Mouse (Mus musculus): ENCODE measurements around the gene Espn. TPM values are rescaled to one million over a fixed set of nuclear protein-coding genes. Genes with fewer than 3 reads are reported as not detected.
A peak's percentile ranks its signal among the peaks of the same experiment; 100 is the strongest.

The Espn gene
- polyA plus RNA-seq, 1 experiment from 2014 or later: 4.0 TPM

DNA sequence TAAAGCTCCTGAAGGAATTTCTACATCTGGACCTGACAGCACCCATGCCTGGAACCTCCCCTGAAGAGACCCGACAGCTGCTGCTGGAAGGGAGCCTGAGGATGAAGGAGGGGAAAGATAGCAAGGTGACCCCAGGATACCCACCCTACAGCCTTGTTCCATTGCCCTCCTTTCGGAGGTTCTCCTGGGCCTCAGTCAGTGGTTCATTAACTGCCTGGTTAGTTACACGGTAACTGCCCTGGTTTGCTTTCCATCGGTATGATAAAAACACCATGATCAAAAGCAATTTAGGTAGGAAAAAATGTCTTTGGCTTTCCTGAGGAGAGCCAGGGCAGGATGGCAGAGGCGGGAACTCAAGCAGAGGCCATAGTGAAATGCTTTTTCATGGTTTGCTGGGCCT, 43.5 kb downstream of the Espn start:
- peak overlapping the region; percentile 59 for H3K4me3 ChIP-seq
- DNase-seq (ENCODE audit: low spot score): no peak
- H3K36me3 ChIP-seq: peaks cover 82% of the 10 kb centered on the region
- H3K27me3 ChIP-seq (ENCODE audit: insufficient read depth, poor library complexity, severe bottlenecking): peaks cover 58% of the 10 kb centered on the region
- H3K4me1 ChIP-seq: peaks cover 24% of the 10 kb centered on the region
- H3K9me3 ChIP-seq: no peaks in the 10 kb centered on the region
- 82% methylated on average over 5 of the region's 5 CpGs for WGBS
- no peak overlapping the region for H3K27ac ChIP-seq

DNA sequence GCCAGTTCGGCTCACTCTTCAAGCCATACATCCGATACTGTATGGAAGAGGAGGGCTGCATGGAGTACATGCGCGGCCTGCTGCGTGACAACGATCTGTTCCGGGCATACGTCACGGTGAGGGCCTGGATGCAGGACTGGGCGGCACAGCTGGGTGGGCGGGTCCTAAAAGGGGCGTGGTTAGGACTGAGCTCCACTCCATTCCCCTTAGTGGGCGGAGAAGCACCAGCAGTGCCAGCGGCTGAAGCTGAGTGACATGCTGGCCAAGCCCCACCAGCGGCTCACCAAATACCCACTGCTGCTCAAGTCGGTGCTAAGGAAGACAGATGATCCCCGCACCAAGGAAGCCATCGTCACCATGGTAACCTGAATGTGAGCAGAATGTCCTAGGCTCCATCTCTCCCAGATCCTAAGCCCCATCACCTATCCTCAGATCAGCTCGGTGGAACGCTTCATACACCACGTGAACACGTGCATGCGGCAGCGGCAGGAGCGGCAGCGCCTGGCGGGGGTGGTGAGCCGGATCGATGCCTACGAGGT, 44.1 kb downstream of the Espn start:
- Histone ChIP-seq H3K9me3 (no peaks in the 10 kb centered on the region), H3K27me3 (ENCODE audit: insufficient read depth, poor library complexity, severe bottlenecking) (peaks cover 55% of the 10 kb centered on the region), H3K4me1 (peaks cover 24% of the 10 kb centered on the region), H3K4me3 (peak overlapping the region; percentile 59), H3K36me3 (peaks cover 82% of the 10 kb centered on the region), H3K27ac (peak overlapping the region; percentile 72)
- WGBS: 14% methylated on average over 30 of the region's 30 CpGs
- peak; percentile 97 for DNase-seq (ENCODE audit: low spot score)

DNA sequence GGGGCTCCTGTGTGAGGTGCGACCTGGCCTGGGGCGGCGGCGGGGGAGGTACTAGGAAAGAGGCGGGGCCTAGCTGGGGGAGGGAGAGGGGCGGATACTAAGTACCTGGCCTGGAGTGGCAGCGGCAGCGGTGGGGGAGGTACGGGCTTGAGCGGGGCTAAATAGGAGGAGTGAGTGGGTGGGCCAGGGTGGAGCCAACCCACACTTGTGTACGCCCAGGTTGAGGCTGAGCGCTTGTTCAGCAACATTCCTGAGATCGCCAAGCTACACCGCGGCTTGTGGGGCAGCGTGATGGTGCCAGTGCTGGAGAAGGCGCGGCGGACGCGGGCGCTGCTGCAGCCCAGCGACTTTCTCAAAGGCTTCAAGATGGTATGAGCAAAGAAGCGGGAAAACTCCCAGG, 44.7 kb downstream of the Espn start:
- Histone ChIP-seq H3K4me1 (peaks cover 27% of the 10 kb centered on the region), H3K27me3 (ENCODE audit: insufficient read depth, poor library complexity, severe bottlenecking) (peaks cover 51% of the 10 kb centered on the region), H3K9me3 (no peaks in the 10 kb centered on the region), H3K27ac (peak overlapping the region; percentile 72), H3K36me3 (peaks cover 85% of the 10 kb centered on the region), H3K4me3 (peak overlapping the region; percentile 59)
- DNase-seq (ENCODE audit: low spot score): peak; percentile 91
- 9% methylated on average over 24 of the region's 24 CpGs for WGBS

DNA sequence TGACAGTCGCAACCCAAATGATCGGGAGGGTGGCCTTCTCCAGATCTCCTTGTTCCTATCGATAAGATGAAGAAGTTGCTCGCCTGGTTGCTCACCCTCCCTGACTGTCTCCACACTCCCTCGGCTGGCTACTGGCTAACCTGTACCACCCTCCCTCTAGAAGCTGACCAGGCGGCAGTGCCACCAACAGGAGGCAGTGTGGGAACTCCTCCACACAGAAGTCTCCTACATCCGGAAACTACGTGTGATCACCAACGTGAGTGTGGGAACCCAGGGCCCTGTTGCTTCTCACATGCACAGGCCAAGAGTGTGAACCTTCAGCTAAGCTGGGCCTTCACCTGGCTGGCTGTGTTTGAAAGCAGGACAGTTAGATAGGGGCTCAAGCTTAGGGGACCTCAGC, 45.4 kb downstream of the Espn start:
- 49% methylated on average over 9 of the region's 9 CpGs for WGBS
- Histone ChIP-seq H3K9me3 (no peaks in the 10 kb centered on the region), H3K36me3 (peaks cover 85% of the 10 kb centered on the region), H3K27me3 (ENCODE audit: insufficient read depth, poor library complexity, severe bottlenecking) (peaks cover 45% of the 10 kb centered on the region), H3K27ac (no peak overlapping the region), H3K4me1 (peaks cover 31% of the 10 kb centered on the region), H3K4me3 (peak overlapping the region; percentile 59; the same call in 1 of the 2 replicates)
- no peak for DNase-seq (ENCODE audit: low spot score)

DNA sequence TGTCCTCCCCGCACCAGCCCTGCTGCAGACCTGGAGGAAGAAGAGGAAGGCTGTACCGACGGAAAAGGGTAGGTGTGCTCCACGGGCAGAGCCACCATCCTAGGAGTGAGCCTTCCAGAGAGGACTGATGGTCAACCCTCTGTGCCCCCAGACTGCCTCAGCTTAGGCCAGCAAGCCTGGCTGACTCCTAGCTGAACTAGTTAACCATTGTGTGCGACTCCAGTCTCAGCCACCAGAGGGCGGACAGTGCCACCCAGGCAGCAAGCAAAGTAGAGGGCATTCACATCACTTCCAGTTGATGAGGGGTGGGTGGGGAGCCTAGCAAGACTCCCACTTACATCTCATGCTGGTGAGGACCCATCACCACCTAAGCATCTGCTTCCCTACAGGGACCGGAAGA, 49.1 kb downstream of the Espn start:
- H3K4me1 ChIP-seq: peaks cover 60% of the 10 kb centered on the region
- WGBS: 42% methylated on average over 7 of the region's 7 CpGs
- peaks cover 30% of the 10 kb centered on the region for H3K27me3 ChIP-seq (ENCODE audit: insufficient read depth, poor library complexity, severe bottlenecking)
- no peak overlapping the region for H3K4me3 ChIP-seq
- DNase-seq (ENCODE audit: low spot score): no peak
- H3K36me3 ChIP-seq: peaks cover 52% of the 10 kb centered on the region
- no peaks in the 10 kb centered on the region for H3K9me3 ChIP-seq
- no peak overlapping the region for H3K27ac ChIP-seq

DNA sequence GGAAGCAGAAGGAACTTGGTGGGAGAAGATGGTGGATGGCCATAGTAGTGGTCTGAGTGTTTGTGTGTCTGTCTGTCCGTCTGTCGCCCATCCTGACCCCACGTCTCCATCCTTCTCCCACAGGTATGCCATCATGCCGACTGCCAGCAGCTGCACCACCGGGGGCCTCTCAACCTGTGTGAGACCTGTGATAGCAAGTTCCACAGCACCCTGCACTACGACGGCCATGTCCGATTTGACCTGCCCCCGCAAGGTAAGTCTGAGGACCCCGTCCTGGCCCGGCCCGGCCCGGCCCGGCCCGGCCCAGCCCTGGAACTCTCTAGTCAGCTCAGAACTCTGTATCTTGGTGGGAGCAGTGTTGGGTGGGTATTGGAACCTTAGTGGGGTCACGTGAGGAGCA, 50.2 kb downstream of the Espn start:
- no peak for DNase-seq (ENCODE audit: low spot score)

DNA sequence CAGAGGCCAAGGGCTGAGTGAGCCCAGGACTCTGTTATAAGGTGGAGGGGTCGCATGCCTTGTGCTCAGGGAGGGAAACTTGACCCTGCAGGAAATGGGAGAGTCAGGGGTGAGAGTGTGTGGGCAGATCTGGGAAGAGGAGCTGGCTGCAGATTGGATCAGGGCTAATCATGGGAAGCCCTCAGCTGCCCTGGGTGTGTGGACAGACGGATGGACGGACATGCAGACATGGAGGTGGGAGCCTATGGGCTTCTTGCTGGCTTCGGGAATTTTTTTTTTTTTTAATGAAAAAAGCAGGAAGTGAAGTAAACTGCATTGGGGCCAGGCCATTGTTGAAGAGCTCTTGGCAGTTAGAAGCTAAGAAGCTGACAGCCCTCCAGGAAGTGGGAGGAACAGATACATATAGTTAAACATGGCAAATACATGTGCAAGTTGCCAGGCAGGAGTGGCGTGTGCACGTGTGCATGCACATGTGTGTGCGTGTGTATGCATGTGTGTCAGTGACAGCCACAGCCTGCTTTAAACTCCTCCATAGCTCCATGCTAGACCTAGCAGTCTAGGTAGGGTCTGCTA, 51.0 kb downstream of the Espn start:
- H3K36me3 ChIP-seq: peaks cover 38% of the 10 kb centered on the region
- H3K4me3 ChIP-seq: no peak overlapping the region
- peak overlapping the region; percentile 9; the same call in 1 of the 2 replicates for H3K27ac ChIP-seq
- peaks cover 29% of the 10 kb centered on the region for H3K27me3 ChIP-seq (ENCODE audit: insufficient read depth, poor library complexity, severe bottlenecking)
- no peak for DNase-seq (ENCODE audit: low spot score)
- H3K9me3 ChIP-seq: no peaks in the 10 kb centered on the region
- WGBS: 57% methylated on average over 7 of the region's 7 CpGs
- H3K4me1 ChIP-seq: peaks cover 65% of the 10 kb centered on the region

More for the DNA sequence above, 50.2 kb downstream of the Espn start:
- no peak overlapping the region for H3K27ac ChIP-seq
- peaks cover 60% of the 10 kb centered on the region for H3K4me1 ChIP-seq
- 89% methylated on average over 16 of the region's 16 CpGs for WGBS
- no peak overlapping the region for H3K4me3 ChIP-seq
- H3K9me3 ChIP-seq: no peaks in the 10 kb centered on the region
- H3K36me3 ChIP-seq: peaks cover 44% of the 10 kb centered on the region
- H3K27me3 ChIP-seq (ENCODE audit: insufficient read depth, poor library complexity, severe bottlenecking): peaks cover 26% of the 10 kb centered on the region

DNA sequence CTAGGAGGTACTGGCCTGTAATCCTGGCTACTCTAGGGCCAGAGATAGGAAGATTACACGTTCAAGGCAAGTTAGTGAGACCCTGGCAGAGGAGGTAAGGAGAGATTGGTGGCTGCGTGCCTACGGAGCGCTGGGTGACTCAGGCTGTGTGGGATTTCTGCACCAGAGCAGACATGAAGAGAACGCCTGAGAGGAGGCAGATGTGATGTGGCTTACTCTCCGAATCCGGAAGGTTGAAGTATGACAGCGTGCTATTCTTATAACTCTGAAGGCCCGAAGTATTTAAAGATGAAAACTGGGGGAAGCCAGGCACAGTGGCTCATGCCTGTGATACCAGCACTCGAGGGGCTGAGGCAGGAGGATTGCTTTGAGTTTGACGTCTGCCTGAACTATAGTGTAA, 51.6 kb downstream of the Espn start:
- peaks cover 32% of the 10 kb centered on the region for H3K36me3 ChIP-seq
- H3K27ac ChIP-seq: peak overlapping the region; percentile 16; the same call in 1 of the 2 replicates
- no peaks in the 10 kb centered on the region for H3K9me3 ChIP-seq
- no peak for DNase-seq (ENCODE audit: low spot score)
- H3K4me1 ChIP-seq: peaks cover 66% of the 10 kb centered on the region
- H3K4me3 ChIP-seq: no peak overlapping the region
- H3K27me3 ChIP-seq (ENCODE audit: insufficient read depth, poor library complexity, severe bottlenecking): peaks cover 27% of the 10 kb centered on the region
- WGBS: 67% methylated on average over 11 of the region's 11 CpGs

DNA sequence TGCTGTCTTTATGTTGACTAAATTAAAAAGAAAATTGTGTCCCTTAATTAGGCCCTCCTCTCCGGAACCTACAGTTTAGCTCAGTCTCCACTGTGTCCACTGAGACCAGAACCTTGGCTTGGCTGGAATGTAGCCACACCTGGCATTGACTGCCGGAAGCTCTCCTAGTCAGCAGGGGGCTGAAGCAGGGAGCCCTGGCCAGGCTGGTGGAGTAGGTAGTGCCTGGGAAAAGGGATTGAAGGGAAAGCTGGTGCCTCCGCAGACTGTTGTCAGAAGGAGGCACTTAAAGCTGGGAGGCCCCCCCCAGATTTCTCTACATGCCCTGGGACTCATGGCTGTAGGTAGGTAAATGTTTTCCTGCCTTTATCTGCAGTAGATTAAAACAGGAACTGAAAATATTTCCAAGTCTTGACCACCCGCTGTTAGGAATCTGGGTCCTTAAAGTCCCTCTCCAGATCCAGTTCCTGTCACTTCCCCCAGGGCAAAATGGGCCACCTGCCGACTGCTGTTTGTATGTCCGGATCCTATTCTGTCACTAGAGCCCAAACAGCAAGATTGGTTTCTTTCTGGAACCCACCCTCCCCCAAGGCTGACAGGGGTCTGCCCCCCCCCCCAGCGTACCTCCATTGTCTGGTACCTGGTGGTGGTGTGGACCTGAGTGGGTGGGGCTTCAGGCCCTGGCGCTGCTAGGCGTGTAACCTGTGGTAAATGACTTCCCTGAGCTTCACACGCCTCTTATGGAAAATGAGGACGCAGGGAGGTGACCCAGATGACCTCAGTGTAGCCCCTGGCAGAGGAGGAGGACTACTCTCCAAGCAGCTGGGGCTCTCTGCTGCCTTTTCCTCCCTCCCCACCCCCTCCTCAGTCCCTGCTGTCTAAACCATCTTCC, 54.0 kb downstream of the Espn start:
- Histone ChIP-seq H3K9me3 (no peaks in the 10 kb centered on the region), H3K4me1 (peaks cover 67% of the 10 kb centered on the region), H3K27ac (peak overlapping the region; percentile 29; the same call in 1 of the 2 replicates), H3K27me3 (ENCODE audit: insufficient read depth, poor library complexity, severe bottlenecking) (0 out of 2 replicates have a peak, but pooled peaks cover 12% of the 10 kb centered on the region), H3K36me3 (peaks cover 13% of the 10 kb centered on the region), H3K4me3 (peak overlapping the region; percentile 47)
- 27% methylated on average over 11 of the region's 11 CpGs for WGBS
- no peak for DNase-seq (ENCODE audit: low spot score)

DNA sequence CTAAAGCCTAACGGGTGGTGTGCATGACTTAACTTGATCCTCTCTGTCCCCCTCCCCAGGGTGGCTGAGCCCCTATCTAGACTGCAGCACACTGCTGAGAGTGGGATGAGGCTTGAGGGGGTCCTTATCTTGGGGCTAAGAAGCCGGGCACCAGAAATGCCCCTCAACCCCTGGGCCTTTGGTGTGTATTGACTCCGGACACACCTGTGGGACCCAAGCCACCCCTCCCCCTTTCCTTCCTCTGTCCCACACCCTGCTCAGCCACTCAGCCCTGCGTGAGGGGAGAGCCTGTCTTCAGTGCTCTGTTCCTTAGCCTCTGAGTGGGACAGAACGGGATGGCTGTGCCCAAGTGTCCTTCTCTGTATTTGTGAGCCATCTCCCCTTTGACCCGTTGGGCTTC, 55.2 kb downstream of the Espn start:
- 31% methylated on average over 6 of the region's 6 CpGs for WGBS
- Histone ChIP-seq H3K27ac (peak overlapping the region; percentile 79), H3K36me3 (peaks cover 2% of the 10 kb centered on the region), H3K4me3 (peak overlapping the region; percentile 47), H3K9me3 (no peaks in the 10 kb centered on the region), H3K4me1 (peaks cover 73% of the 10 kb centered on the region), H3K27me3 (ENCODE audit: insufficient read depth, poor library complexity, severe bottlenecking) (0 out of 2 replicates have a peak, but pooled peaks cover 12% of the 10 kb centered on the region)
- no peak for DNase-seq (ENCODE audit: low spot score)

DNA sequence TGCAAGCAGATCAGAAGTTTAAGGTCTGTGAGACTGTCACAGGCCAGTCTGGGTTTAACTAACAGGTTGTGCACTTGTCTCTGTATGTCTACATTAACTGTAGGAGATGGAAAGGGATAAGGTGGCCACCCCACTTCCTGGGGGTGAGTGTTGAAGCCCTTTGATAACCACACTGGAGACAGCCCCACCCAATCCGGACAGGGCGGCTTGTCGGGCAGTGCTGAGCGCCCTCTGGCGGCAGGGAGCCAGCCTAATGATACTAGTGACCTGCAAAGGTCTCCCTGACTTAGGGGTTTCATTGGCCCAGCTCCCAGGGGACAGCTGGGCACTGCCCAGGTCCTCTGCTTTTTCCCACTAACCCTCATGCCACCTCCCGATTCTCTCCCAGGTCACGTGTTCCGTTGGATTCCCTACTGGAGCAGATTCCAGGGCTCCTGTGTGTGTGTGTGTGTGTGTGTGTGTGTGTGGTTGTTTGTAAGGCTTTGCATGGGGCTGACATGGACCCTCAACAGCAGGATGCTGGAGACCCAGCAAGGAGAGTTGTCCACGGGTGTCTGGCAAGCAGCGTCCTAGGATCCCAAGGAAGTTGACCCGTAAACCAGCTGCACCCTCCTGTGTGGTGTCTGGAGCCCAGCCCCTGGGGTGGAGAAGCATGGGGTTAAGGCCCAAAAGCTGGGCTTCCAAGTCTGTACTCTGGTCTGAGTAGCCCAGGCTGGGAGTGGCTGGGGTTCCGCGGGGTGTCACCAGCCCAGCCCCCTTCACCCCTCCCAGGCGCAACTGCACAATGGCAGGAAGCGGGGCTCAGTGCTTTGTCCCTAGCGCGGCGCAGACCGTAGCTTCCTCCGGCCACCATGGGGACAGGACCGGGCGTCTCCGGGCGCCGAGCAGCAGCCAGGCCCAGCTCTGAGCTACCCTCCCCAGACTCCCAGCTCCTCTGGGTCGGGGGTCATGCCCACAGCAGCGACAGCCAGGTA, 55.9 kb downstream of the Espn start:
- H3K9me3 ChIP-seq: no peaks in the 10 kb centered on the region
- no peak for DNase-seq (ENCODE audit: low spot score)
- H3K4me3 ChIP-seq: peak overlapping the region; percentile 47
- H3K4me1 ChIP-seq: peaks cover 66% of the 10 kb centered on the region
- H3K27ac ChIP-seq: peak overlapping the region; percentile 79
- WGBS: 19% methylated on average over 27 of the region's 27 CpGs
- 0 out of 2 replicates have a peak, but pooled peaks cover 12% of the 10 kb centered on the region for H3K27me3 ChIP-seq (ENCODE audit: insufficient read depth, poor library complexity, severe bottlenecking)
- 0 out of 2 replicates have a peak, but pooled peaks cover 2% of the 10 kb centered on the region for H3K36me3 ChIP-seq

DNA sequence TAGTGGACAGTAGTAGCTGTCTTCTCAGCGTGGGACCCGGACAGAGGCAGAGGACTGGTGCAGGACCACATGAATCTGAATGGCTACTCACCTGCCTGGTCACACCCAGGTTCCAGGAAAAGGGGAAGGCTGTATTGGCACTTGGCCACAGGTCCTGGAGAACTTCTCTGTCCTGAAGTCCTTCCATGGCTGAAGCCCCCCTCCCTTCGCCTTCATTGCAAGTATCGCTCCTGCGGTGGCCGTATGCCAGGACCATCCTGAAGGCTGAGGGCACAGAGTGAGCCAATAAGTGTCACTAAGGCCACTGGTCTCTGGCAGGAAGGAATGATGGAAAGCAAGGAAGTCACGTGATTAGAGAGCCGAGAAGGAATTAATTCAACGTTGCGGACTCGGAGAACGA, 57.9 kb downstream of the Espn start:
- Histone ChIP-seq H3K27ac (no peak overlapping the region), H3K36me3 (0 out of 2 replicates have a peak, but pooled peaks cover 2% of the 10 kb centered on the region), H3K4me1 (peaks cover 50% of the 10 kb centered on the region), H3K9me3 (no peaks in the 10 kb centered on the region), H3K4me3 (no peak overlapping the region), H3K27me3 (ENCODE audit: insufficient read depth, poor library complexity, severe bottlenecking) (0 out of 2 replicates have a peak, but pooled peaks cover 12% of the 10 kb centered on the region)
- no peak for DNase-seq (ENCODE audit: low spot score)
- WGBS: 86% methylated on average over 12 of the region's 12 CpGs
